Mouse (Mus musculus) kidney, embryonic 15.5 days (tissue): ENCODE data around the gene Serpinb1a. TPM values are rescaled to one million over a fixed set of nuclear protein-coding genes. Genes with fewer than 3 reads are reported as not detected.
A peak's percentile ranks its signal among the peaks of the same experiment; 100 is the strongest.
"Not testable (repeated sequence)": the region's sequence is repeated elsewhere in the genome, so short reads cannot be mapped to it uniquely, and the experiment has no call there.

Experiments used
- ATAC-seq: fragments of 200-750 bp; cut with Nextera tagmentation; replicated peaks from 2 replicates; pipeline ENCODE4 v1.8.0; 2017; ENCODE audit warnings: moderate TSS enrichment; ENCODE audit not compliant: low FRiP score
- H3K27ac ChIP-seq: fragments of 300-500 bp; sonication (generic); 2 replicates; pipeline ENCODE4 v1.5.1; 2015; ENCODE audit warnings: mild to moderate bottlenecking, inconsistent platforms
- H3K27me3 ChIP-seq: fragments of 300-500 bp; sonication (generic); 2 replicates; pipeline ENCODE4 v1.6.1; 2015; ENCODE audit warnings: inconsistent platforms
- H3K36me3 ChIP-seq: fragments of 300-500 bp; sonication (generic); 2 replicates; pipeline ENCODE4 v1.6.1; 2015; ENCODE audit warnings: inconsistent platforms
- H3K4me1 ChIP-seq: fragments of 300-500 bp; sonication (generic); 2 replicates; pipeline ENCODE4 v1.6.1; 2015; ENCODE audit warnings: inconsistent platforms
- H3K4me2 ChIP-seq: fragments of 300-500 bp; sonication (generic); 2 replicates; pipeline ENCODE4 v1.6.1; 2015; ENCODE audit warnings: moderate library complexity, mild to moderate bottlenecking, inconsistent platforms
- H3K4me3 ChIP-seq: fragments of 300-500 bp; sonication (generic); replicated peaks from 2 replicates; pipeline ENCODE4 v1.5.1; 2015; ENCODE audit warnings: mild to moderate bottlenecking, inconsistent platforms
- H3K9ac ChIP-seq: fragments of 300-500 bp; sonication (generic); 2 replicates; pipeline ENCODE4 v1.6.1; 2015; ENCODE audit warnings: mild to moderate bottlenecking, inconsistent platforms
- H3K9me3 ChIP-seq: fragments of 300-500 bp; sonication (generic); replicated peaks from 2 replicates; pipeline ENCODE4 v1.6.1; 2016; ENCODE audit warnings: inconsistent platforms
- WGBS: fragments of 180-500 bp; shearing (Covaris S2); methylation state at CpG from one replicate; pipeline ENCODE4 v1.1.7; 2015; ENCODE audit warnings: mixed read lengths; 5-methylcytosine and 5-hydroxymethylcytosine counted together
- polyA plus RNA-seq: library from polyadenylated mRNA; unstranded; fragments of >200 nt; fragmentation: Nextera tagmentation; extraction: Ambion mirVana; gene quantifications from 2 replicates; pipeline ENCODE4 v1.2.1, GENCODE M21; 2015

The Serpinb1a gene
- 12.4 and 13.4 TPM in 2 replicates for polyA plus RNA-seq

DNA sequence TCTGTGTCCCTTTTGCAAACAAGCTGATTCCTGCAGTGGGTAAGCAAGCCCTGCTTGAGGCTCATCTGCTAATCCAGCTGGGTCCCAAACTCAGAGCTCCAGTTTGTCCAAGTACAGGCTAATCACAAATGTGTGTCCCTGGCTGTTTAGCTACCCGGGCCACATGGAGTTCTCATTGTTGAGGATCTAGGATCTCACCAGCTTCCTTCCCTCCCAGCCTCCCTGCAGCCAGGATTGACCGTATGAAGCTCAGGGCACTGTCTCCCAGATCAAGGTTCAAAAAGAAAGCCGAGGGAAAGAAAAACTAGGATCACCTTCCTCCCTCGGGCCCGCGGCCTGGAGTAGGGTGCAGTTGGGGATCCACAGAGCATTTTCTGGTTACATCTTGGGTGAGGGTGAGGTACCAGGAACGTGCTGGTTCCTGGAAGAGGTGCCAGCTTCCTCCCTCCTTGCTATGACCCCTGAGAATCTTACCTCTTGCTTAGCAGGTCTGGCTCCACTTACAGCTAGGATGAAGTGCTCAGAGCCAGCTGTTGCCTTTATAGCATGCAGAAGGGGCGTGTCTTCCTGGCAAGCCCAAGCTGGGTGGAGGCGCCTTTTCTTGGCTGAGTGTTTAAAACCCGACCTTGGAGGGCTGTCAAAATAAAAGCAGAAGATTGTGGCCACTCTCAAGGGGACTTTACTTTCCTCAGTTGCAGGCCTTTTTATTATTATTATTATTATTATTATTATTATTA lies at the start of gene Serpinb1a:
Gene Serpinb1a (minus strand): TSS at position 518 of the 737 bp plus-strand sequence.
- H3K9me3 ChIP-seq = no peaks in the 10 kb centered on the region
- peak within 1 kb of the TSS; percentile 30; the same call in 1 of the 2 replicates for H3K4me2 ChIP-seq
- no peak within 1 kb of the TSS for H3K9ac ChIP-seq
- H3K27ac ChIP-seq = no peak within 1 kb of the TSS
- H3K27me3 ChIP-seq = no peaks in the 10 kb centered on the region
- 43% methylated on average over 10 of the region's 10 CpGs for WGBS
- peaks cover 20% of the 10 kb centered on the region for H3K4me1 ChIP-seq
- ATAC-seq = peak; percentile 52; the same call in 1 of the 2 replicates
- no peaks in the 10 kb centered on the region for H3K36me3 ChIP-seq
- no peak within 1 kb of the TSS for H3K4me3 ChIP-seq

- 26% methylated on average over 2 of the region's 2 CpGs for WGBS
- no peak overlapping the region for H3K9ac ChIP-seq
- H3K27me3 ChIP-seq = no peaks in the 10 kb centered on the region
- no peak overlapping the region for H3K4me2 ChIP-seq
- ATAC-seq = no peak
- H3K27ac ChIP-seq = no peak overlapping the region
- no peak overlapping the region for H3K4me3 ChIP-seq
- no peaks in the 10 kb centered on the region for H3K9me3 ChIP-seq
- H3K4me1 ChIP-seq = peaks cover 5% of the 10 kb centered on the region; the same call in 1 of the 2 replicates
- no peaks in the 10 kb centered on the region for H3K36me3 ChIP-seq
Measured at GRCm38 (mm10) chr13:32900639-32901038, 49.7 kb upstream of the Serpinb1a start.

- H3K36me3 ChIP-seq, H3K4me3 ChIP-seq, H3K27me3 ChIP-seq, H3K4me1 ChIP-seq, H3K9me3 ChIP-seq, H3K27ac ChIP-seq, H3K9ac ChIP-seq, ATAC-seq, H3K4me2 ChIP-seq: not testable (repeated sequence)
- 55% methylated on average over 2 of the region's 2 CpGs for WGBS
Measured at GRCm38 (mm10) chr13:32899114-32899513, 48.1 kb upstream of the Serpinb1a start.

DNA sequence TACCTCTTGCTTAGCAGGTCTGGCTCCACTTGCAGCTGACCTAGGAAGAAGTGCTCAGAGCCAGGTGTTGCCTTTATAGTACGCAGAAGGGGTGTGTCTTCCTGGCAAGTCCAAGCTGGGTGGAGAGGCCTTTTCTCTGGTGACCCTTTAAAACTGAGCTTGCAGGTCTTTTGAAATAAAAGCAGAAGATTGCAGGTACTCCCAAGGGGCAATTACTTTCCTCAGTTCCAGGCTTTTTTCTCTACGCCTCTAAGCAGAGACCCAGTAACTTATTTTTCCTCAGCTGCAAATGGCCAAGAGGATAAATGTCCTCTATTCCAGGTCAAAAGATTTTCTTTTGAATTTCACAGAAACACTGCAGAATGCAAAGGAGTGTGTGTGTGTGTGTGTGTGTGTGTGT lies 47.1 kb upstream of the Serpinb1a start, which contains the start of gene Serpinb1c:
Gene Serpinb1c (minus strand): TSS at position 101 of the 400 bp plus-strand sequence.
- WGBS = 83% methylated on average over 2 of the region's 2 CpGs
- Histone ChIP-seq H3K4me1 (peaks cover 3% of the 10 kb centered on the region; the same call in 1 of the 2 replicates), H3K27ac (no peak within 1 kb of the TSS), H3K36me3 (no peaks in the 10 kb centered on the region), H3K9me3 (no peaks in the 10 kb centered on the region), H3K27me3 (no peaks in the 10 kb centered on the region), H3K4me2 (no peak within 1 kb of the TSS), H3K4me3 (no peak within 1 kb of the TSS), H3K9ac (no peak within 1 kb of the TSS)
- ATAC-seq = no peak

GRCm38 (mm10) chr13:32896931-32897330 lies 45.9 kb upstream of the Serpinb1a start:
- Histone ChIP-seq H3K27ac (no peak overlapping the region), H3K9ac (no peak overlapping the region), H3K4me3 (no peak overlapping the region), H3K4me2 (no peak overlapping the region), H3K36me3 (no peaks in the 10 kb centered on the region), H3K27me3 (no peaks in the 10 kb centered on the region), H3K9me3 (no peaks in the 10 kb centered on the region), H3K4me1 (no peaks in the 10 kb centered on the region)
- 72% methylated on average over 4 of the region's 4 CpGs for WGBS
- no peak for ATAC-seq

DNA sequence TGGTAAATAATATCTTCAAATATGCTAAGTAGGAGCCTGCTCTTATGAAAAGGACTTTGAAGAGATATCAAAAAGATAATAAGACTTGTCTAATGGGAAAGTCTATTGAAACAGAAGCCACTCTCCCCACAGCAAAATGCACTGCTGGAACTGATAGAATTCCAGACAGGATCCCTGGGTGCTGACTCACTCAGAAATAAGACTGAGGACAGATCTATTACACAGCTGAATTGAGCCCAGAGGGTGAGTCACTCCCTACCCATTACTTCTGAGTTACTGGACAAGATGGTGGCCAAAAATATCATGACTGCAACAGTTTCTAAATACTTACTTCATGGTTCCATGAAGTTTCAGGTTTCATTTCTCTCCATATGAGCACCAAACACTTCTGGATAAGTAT lies 33.8 kb upstream of the Serpinb1a start:
- no peaks in the 10 kb centered on the region for H3K36me3 ChIP-seq
- H3K4me2 ChIP-seq = no peak overlapping the region
- H3K4me3 ChIP-seq = no peak overlapping the region
- no peaks in the 10 kb centered on the region for H3K4me1 ChIP-seq
- H3K9me3 ChIP-seq = no peaks in the 10 kb centered on the region
- no peak for ATAC-seq
- H3K9ac ChIP-seq = no peak overlapping the region
- H3K27me3 ChIP-seq = no peaks in the 10 kb centered on the region
- no peak overlapping the region for H3K27ac ChIP-seq

DNA sequence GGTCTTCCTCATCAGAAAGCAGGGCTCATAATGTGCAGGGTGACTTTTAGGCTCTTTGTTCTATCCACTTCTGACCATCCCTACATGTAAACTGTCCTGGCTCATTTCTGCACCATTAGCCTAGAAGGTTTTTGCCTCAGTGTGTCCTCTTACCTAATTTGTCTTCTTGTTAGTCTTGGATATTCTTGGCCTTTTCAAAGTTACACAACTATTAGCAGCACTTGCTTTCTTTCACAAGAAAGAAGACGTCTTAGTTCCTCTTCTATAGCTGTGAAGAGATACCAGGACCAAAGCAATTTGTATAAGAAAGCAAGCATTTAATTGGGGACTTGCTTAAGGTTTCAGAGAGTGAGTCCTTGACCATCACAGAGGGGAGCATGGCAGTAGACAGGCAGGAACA lies 22.9 kb upstream of the Serpinb1a start:
- no peak overlapping the region for H3K27ac ChIP-seq

GRCm38 (mm10) chr13:32868843-32869242 lies 17.9 kb upstream of the Serpinb1a start:
- Histone ChIP-seq H3K9me3 (no peaks in the 10 kb centered on the region), H3K36me3 (no peaks in the 10 kb centered on the region), H3K27ac (no peak overlapping the region), H3K27me3 (no peaks in the 10 kb centered on the region), H3K9ac (no peak overlapping the region), H3K4me2 (no peak overlapping the region), H3K4me3 (no peak overlapping the region), H3K4me1 (no peaks in the 10 kb centered on the region)
- WGBS = 79% methylated on average over 5 of the region's 5 CpGs
- no peak for ATAC-seq

More for the DNA sequence above, 22.9 kb upstream of the Serpinb1a start:
- no peak overlapping the region for H3K4me3 ChIP-seq
- no peaks in the 10 kb centered on the region for H3K27me3 ChIP-seq
- H3K9me3 ChIP-seq = no peaks in the 10 kb centered on the region
- WGBS = 79% methylated on average over 1 of the region's 1 CpGs
- no peak overlapping the region for H3K9ac ChIP-seq
- no peaks in the 10 kb centered on the region for H3K36me3 ChIP-seq
- no peak overlapping the region for H3K4me2 ChIP-seq
- no peak for ATAC-seq
- no peaks in the 10 kb centered on the region for H3K4me1 ChIP-seq

DNA sequence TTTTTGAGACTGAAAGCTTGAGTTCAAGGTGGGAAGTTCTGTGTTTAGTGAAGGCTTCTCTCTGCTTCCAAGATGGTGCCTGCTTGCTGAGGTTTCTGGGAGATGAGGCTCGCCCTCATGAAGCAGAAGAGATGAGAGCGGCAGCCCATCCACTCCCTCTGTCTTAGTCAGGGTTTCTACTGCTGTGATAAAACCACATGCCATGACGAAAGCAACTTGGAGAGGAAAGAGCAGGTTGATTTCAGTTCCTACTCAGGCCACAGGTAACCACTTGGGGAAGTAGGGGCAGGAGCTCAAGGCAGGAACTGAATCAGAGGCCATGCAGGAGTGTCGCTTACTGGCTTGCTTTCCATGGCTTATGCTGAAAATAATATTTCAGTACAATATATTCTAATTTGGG lies 17.2 kb upstream of the Serpinb1a start:
- H3K4me3 ChIP-seq, H3K36me3 ChIP-seq, H3K27ac ChIP-seq, H3K9ac ChIP-seq, H3K4me1 ChIP-seq, ATAC-seq, H3K9me3 ChIP-seq, H3K27me3 ChIP-seq, H3K4me2 ChIP-seq: not testable (repeated sequence)
- WGBS = 79% methylated on average over 4 of the region's 4 CpGs

GRCm38 (mm10) chr13:32867030-32867429 lies 16.0 kb upstream of the Serpinb1a start:
- Histone ChIP-seq H3K27ac (no peak overlapping the region), H3K4me1 (0 out of 2 replicates have a peak, but pooled peaks cover 4% of the 10 kb centered on the region), H3K4me3 (no peak overlapping the region), H3K27me3 (no peaks in the 10 kb centered on the region), H3K36me3 (no peaks in the 10 kb centered on the region), H3K9ac (no peak overlapping the region), H3K9me3 (no peaks in the 10 kb centered on the region), H3K4me2 (no peak overlapping the region)
- WGBS = 66% methylated on average over 2 of the region's 2 CpGs
- no peak for ATAC-seq

GRCm38 (mm10) chr13:32866484-32866883 lies 15.5 kb upstream of the Serpinb1a start:
- Histone ChIP-seq H3K27me3 (no peaks in the 10 kb centered on the region), H3K27ac (no peak overlapping the region), H3K9me3 (no peaks in the 10 kb centered on the region), H3K4me1 (0 out of 2 replicates have a peak, but pooled peaks cover 4% of the 10 kb centered on the region), H3K4me3 (no peak overlapping the region), H3K9ac (no peak overlapping the region), H3K4me2 (no peak overlapping the region), H3K36me3 (no peaks in the 10 kb centered on the region)
- peak; percentile 73 for ATAC-seq
- 8% methylated on average over 9 of the region's 9 CpGs for WGBS

GRCm38 (mm10) chr13:32865591-32865990 lies 14.6 kb upstream of the Serpinb1a start:
- no peaks in the 10 kb centered on the region for H3K9me3 ChIP-seq
- no peak overlapping the region for H3K4me2 ChIP-seq
- no peaks in the 10 kb centered on the region for H3K36me3 ChIP-seq
- no peak overlapping the region for H3K4me3 ChIP-seq
- 0 out of 2 replicates have a peak, but pooled peaks cover 4% of the 10 kb centered on the region for H3K4me1 ChIP-seq
- ATAC-seq = no peak
- no peak overlapping the region for H3K9ac ChIP-seq
- 59% methylated on average over 2 of the region's 2 CpGs for WGBS
- H3K27me3 ChIP-seq = no peaks in the 10 kb centered on the region
- no peak overlapping the region for H3K27ac ChIP-seq
